Mouse (Mus musculus) bone marrow macrophage, adult 2 months (primary cell): ENCODE results near the gene Rph3a.

Experiments used
- CTCF ChIP-seq: IDR thresholded peaks from 2 replicates; pipeline ENCODE4 v1.5.1; 2012; ENCODE audit warnings: low read depth, mild to moderate bottlenecking, low read length, moderate library complexity
- POLR2A ChIP-seq: IDR thresholded peaks from 2 replicates; pipeline ENCODE4 v1.6.1; 2012; ENCODE audit warnings: mild to moderate bottlenecking, low read depth, low read length, borderline replicate concordance

- no peak; the same call in 1 of the 2 replicates for TF ChIP-seq CTCF
- TF ChIP-seq POLR2A = no peak
Measured at GRCm38 (mm10) chr5:120980116-120980515, 29.8 kb downstream of the Rph3a start.
